Mouse (Mus musculus): Measurements from ENCODE around the gene Icam5.

The Icam5 gene

GRCm38 (mm10) chr9:21014691-21015570 lies 16.9 kb upstream of the Icam5 start:
- no peak for DNase-seq (ENCODE audit: low read depth, low spot score)

- DNase-seq (ENCODE audit: low read depth, low spot score) = no peak
These were observed 16.2 kb upstream of the Icam5 start, which contains the start of gene Icam1 for GRCm38 (mm10) chr9:21015571-21016130. TSS of gene Icam1 (plus strand) at chr9:21015985.

GRCm38 (mm10) chr9:21016331-21017176 lies 15.3 kb upstream of the Icam5 start:
- no peak for DNase-seq (ENCODE audit: low read depth, low spot score)

GRCm38 (mm10) chr9:21017177-21017575 lies 14.7 kb upstream of the Icam5 start:
- DNase-seq (ENCODE audit: low read depth, low spot score) = no peak

- no peak for DNase-seq (ENCODE audit: low read depth, low spot score)
These were observed 13.3 kb upstream of the Icam5 start for GRCm38 (mm10) chr9:21018600-21018999.

- no peak for DNase-seq (ENCODE audit: low read depth, low spot score)
These were observed 10.5 kb upstream of the Icam5 start for GRCm38 (mm10) chr9:21021363-21021762.

GRCm38 (mm10) chr9:21022288-21022687 lies 9.6 kb upstream of the Icam5 start:
- no peak for DNase-seq (ENCODE audit: low read depth, low spot score)

GRCm38 (mm10) chr9:21022726-21023125 lies 9.1 kb upstream of the Icam5 start:
- DNase-seq (ENCODE audit: low read depth, low spot score) = no peak

- no peak for DNase-seq (ENCODE audit: low read depth, low spot score)
These were observed 6.5 kb upstream of the Icam5 start for GRCm38 (mm10) chr9:21025258-21025810.

GRCm38 (mm10) chr9:21026849-21027248 lies 5.0 kb upstream of the Icam5 start:
- DNase-seq (ENCODE audit: low read depth, low spot score) = no peak

- no peak for DNase-seq (ENCODE audit: low read depth, low spot score)
These were observed 4.0 kb upstream of the Icam5 start for GRCm38 (mm10) chr9:21027774-21028290.

- no peak for DNase-seq (ENCODE audit: low read depth, low spot score)
These were observed 3.2 kb upstream of the Icam5 start for GRCm38 (mm10) chr9:21028560-21029110.

- DNase-seq (ENCODE audit: low read depth, low spot score) = peak; percentile 49
These were observed 2.4 kb upstream of the Icam5 start, which contains the start of gene Icam4 for GRCm38 (mm10) chr9:21029291-21030054. TSS of gene Icam4 (plus strand) at chr9:21029373.

- no peak for DNase-seq (ENCODE audit: low read depth, low spot score)
These were observed 1.7 kb upstream of the Icam5 start for GRCm38 (mm10) chr9:21030055-21030600.

- DNase-seq (ENCODE audit: low read depth, low spot score) = peak; percentile 97
These were observed 1.1 kb upstream of the Icam5 start for GRCm38 (mm10) chr9:21030781-21031250.

GRCm38 (mm10) chr9:21031251-21031895 lies 500 bp upstream of the Icam5 start:
- peak; percentile 84 for DNase-seq (ENCODE audit: low read depth, low spot score)

GRCm38 (mm10) chr9:21032491-21032890 lies 618 bp downstream of the Icam5 start:
- no peak for DNase-seq (ENCODE audit: low read depth, low spot score)

GRCm38 (mm10) chr9:21033136-21033535 lies 1.3 kb downstream of the Icam5 start:
- DNase-seq (ENCODE audit: low read depth, low spot score) = peak; percentile 94

- DNase-seq (ENCODE audit: low read depth, low spot score) = no peak
These were observed 2.7 kb downstream of the Icam5 start for GRCm38 (mm10) chr9:21034481-21035085.

Measured in 3T3-L1 (cell line).